Mouse (Mus musculus): ENCODE measurements around the gene Srcin1.

Gene Srcin1

DNA sequence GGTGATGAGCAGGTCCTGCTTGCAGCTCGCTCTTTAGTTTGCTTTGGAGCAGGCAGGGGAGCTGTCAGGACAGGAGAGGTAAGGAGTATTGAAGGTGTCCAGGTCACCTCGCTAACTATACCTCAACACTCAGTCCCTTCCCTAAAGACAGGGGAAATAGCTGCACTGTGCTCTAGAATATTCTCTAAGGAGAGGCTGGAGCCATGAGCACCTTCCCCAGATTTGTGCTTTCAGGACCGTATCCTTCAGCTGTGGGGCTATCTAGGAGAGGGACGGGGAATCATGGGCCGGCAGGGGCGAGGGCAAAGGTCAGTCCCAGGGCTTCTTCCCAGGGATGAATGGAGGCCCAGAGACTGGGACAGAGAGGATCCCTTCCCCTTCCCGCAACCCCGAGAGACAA lies 23.8 kb downstream of the Srcin1 start:
- DNase-seq (ENCODE audit: low read depth) = no peak

DNA sequence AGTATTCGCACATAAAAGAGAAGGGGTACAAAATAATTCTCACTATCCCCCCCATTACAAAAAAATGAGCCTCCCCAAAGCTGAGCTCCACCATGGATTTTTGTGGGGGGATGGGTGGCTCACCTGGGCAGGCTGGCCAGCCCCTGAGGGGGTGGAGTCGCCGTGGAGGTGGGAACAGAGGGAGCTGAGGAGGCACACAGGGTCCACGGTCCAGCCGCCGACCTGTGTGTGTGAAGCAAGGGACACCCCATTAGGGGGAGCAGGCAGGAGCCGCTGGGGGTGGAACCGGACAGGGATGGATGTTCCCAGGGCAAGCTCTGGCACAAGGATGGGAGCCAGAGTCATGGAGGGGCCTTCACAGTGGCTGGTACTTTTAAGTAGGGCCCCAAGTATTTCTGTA lies 27.2 kb downstream of the Srcin1 start:
- no peak for DNase-seq (ENCODE audit: low read depth)

DNA sequence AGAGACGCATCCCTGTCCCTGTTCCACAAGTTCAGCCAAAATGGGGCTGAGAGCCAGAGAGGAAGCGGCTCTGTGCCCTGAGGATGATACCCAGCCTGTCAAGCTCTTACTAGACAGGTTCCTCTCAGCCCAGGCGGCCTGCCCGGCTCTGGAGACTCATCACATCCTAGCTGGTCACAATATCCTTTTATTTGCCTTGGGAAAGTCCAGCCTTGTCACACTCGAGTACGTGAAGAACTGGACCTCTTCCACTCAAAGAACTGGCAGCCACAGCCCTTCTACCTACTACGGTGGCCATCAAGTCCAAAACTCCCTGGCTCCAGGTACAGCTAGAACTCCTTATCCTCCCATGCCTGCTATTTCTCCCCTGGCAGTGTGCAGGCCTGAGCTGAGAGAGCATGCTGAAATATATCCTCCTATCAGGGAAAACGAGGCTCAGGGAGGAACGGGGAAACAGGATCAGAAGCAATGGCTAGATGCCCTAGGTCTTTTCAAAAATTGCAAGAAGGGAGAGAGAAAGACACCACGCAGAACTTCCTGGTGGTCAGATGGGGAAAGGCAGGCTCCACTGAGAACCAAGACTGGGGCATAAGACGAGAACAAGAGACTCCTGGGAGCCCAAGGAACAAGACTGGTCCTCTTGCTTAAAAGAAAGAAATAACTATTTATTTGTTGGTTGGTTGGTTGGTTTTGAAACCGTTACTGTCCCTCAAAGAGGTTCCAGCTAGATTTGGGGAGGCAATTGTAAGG lies 27.9 kb downstream of the Srcin1 start:
- no peak for DNase-seq (ENCODE audit: low read depth)

DNA sequence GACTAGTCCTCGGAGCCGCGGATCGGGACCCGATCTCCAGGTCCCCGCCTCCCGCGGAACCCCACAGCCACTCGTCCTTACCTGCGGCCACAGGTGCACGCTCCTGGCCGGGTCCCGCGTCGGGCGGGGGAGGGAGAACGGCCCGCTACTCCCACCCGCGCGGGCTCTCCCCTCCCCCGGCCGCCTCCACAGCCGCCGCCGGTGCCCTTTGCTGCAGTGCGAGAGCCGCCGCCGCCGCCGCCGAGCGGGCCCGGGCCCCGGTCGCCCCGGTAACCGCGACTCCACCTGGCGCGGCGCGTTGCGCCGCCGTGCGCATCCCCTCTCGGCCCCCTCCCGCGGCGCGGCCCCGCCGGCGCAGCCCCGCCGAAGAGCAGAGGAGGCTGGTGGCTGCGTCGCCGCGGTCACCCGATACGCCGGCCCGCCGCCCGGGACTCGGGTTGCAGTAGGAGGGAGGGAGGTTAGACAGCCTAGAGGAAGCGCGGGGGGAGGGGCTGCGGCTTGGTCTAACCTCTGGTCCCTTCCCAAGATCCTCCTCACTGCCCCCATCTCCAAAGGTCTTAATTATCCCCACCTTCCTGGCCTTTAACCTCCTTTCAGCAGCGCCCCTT lies 29.1 kb downstream of the Srcin1 start:
- no peak for DNase-seq (ENCODE audit: low read depth)

DNA sequence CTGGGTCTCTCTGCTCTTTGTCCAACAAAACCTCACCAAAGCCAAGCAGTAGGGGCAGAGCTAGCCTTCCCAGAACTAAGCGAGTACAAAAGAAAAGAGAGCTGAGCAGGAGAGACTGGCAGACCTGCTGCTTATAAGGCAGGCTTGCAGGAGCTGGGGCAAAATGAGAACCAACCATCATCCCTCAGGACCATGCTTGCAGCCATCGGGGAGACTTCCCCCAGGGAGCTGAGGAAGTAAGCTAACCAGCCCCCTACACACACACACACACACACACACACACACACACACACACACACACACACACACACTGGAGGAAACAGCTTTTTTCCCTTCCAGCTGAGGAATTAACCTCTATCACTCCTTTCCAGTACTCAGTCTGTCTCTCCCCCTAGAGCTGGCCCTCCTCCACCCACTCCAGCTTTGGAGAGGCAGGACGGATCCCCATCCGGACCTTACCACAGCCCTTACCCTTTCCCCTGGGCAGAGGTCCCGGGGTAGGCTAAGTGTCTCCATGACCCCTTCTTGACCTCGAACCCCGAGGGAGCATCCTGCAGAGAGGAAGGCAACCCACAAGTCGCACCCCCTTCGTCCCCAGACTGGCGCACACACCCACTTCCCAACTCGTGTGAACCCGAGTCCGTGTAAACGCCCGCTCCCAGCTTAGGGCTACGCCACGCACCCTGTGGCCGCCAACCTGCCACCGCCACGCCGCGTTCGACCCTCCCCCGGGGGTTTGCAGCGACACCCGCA lies 30.0 kb downstream of the Srcin1 start:
- no peak for DNase-seq (ENCODE audit: low read depth)

DNA sequence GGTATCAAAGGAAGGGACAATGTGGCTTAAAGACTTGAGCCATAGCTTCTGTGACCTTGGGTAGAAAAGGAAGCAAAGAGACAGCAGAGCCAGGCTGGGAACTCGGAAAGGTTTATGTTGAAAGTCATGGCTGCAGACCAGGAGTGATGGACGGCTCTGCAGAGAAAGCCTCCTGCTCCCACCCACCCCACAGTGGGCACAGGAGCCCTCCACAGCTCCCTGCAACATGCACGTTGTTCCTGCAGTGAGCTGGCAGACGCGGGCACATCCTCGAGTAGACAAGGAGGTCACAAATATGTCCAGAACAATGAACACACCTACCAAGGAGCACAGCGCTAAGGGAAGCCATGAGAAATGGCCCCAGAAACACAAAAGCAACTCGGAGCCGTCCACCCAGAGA lies 32.1 kb downstream of the Srcin1 start:
- no peak for DNase-seq (ENCODE audit: low read depth)

DNA sequence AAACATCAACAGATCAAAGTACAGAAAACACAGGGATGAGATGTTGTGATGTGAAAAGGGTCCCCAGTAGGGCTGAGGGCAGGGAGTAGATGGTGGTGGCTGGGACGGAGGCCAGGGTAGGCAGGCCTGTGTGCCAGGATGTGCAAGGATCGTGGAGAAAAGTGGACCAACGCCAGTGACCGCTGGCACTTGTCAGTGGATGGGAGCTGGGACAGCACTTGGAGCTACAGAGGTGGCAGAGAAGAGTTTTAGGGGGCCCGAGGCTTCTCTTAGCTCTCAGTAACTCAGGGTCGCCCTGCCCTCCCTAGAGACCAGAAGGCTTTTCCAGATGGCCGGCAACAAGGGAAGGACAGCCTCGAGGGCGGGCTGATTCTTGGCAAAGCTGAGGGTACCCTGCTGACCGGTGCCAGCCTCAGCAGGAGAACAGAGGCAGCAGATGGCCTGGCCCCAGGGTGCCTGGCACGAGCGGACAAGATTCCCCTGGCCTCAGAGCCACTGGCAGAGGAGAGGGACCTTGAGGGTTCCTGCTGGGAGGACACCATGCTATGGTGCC lies 32.7 kb downstream of the Srcin1 start:
- no peak for DNase-seq (ENCODE audit: low read depth)

DNA sequence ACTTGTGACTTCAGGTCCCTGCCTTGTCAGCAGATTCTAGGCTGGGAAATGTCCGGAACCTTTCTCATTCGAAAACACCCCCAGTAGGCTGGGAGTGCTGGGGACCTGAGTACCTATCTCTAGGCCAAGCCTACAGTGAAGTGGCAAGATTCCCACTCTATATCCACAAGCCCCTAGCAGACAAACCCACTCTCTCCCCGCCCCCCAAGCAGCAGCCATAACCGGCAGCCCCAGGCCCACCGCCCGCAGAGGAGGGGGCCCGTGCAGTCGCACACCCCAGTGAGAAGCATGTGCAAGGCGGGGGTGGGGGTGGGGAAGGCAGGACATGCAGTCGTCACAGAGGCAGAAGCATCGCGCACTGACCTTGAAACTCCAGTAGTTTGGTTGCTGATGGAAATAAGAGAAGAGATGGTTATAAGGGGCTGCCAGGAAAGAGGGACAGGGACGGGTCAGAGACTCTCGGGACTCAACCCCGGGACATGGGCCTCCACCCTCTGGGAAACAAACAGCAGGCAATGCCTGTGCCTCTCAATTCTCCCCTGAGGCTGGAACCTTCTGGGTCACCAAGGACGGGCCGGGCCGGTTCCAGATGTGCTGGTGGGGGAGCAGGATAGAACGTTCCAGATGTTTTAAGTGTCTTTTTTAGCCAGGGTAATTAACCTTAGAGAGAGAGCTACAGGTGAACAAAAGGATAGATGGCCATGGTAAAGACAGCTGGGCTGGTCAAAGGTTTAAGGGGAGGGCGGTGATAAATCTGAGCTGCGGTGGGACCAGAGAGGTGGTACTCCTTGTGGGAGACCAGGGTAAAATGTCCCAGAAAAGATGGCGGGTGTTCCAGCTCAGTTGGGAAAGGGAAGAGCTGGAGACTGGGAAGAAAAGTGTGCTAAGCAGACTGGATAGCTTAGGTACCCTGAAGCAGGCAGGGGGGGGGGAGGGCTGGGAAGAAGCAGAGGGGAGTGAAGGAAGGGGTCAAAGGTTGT lies 33.5 kb downstream of the Srcin1 start:
- no peak for DNase-seq (ENCODE audit: low read depth)

DNA sequence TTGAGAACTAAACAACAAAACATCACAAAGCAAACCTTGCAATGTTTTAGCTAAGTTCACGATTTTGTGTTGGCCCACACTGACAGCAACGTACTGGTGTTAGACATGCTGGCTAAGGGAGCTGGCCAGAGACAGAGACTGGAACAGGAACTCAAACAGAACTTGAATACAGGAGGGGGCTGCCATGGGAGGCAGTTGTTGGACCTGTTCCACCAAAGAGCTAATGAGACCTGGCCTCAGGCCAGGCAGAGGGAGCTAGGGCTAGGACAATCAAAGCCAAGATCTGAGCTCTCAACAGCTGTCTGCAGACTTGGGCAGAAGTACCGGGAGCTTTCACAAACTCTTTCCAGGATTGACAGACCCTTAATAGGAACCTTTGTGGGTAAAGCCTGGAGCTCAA lies 35.4 kb downstream of the Srcin1 start:
- DNase-seq (ENCODE audit: low read depth) = no peak

DNA sequence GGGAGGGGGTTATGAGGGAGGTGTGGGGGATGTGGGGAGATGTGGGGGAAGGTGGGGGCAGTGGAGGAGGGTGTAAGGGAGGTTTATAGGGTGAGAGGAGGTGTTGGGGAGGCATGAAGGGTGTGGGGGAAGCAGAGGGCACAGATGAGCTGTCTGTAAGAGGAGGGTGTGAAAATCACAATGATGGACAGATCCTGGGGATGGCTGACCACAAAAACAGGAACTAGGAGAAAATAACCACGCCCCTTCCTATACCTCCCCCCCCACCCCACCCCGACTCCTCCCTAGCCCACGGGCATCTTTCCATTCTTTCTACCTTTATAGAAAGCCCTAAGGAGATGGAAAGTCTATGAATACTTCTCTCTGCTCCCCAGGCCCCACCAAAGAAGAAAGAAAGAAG lies 35.9 kb downstream of the Srcin1 start:
- no peak for DNase-seq (ENCODE audit: low read depth)

DNA sequence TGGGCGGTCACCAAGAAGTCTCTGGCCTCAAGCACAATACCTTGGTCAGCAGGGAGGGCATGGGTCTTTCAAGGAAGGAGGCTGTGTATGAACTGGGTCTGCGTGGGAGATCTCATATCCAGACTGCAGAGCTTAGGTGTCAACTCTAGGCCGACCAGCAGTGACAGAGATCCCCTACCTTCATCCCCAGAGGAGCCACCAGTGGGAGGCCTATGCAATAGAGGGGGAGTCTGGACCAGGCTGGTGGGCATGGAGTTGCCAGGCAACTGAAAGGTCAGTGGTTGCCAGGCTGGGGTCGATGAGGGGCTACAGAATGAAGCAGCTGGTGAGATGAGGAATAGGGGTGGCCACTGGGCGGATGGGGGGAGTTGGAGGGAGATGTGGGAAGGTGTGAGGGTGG lies 36.4 kb downstream of the Srcin1 start:
- DNase-seq (ENCODE audit: low read depth) = no peak

DNA sequence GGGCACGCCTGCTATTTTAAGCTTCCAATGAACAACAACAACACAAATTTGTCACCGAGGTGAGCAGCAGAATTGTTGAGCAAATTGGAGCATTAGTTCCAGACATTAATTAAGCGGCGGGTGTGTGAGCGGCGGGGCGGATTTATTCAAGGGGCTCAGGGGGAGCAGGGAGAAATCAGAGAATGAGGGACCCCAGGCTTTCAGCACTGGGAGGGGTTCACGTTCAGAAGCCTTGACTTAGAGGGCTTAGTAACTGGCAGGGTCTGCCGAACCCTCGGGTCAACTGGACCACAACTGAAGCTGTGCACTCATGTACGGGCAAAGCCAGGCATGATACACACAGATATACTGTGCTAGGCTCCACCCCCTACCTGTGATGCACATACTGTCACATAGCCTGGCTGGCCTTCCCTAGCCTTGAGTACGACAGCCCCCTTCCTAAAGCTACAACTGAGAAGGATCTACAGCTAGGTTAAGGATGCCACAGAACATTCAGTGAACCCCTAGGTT lies 38.4 kb downstream of the Srcin1 start:
- DNase-seq (ENCODE audit: low read depth) = no peak

DNA sequence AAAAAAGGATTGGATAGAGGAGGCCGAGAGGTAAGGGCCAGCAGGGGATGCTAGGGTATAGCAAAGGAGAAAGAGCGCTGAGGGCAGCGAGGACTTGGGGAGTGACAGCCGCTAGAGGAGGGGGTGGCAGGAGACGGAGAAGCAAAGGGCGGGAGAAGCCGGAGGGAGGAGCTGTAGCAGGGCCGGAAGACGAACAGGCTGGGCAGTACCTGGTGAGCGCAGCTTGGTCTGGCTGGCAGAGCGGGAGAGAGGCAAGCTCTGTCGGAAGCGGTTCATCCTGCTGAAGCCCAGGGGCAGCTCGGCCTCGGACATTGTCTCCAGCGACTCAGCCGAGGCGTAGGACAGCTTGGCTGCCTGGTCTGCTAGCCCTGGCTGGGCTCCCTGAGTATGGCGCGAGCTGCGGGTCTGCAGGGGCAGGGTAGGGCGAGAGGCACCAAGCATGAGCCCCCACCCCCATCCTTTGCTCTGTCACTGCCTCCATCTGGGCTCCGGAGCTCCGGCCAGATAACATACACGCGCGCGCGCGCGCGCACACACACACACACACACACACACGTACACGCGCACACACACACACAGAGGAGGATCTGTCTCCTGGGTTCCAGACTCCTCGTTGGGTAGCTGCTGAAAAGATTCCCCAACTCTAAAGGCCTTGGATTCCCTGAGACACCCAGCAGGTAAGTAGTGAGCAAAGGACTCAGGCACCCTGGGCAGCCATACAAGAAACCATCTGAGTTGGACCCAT lies 39.0 kb downstream of the Srcin1 start:
- no peak for DNase-seq (ENCODE audit: low read depth)

DNA sequence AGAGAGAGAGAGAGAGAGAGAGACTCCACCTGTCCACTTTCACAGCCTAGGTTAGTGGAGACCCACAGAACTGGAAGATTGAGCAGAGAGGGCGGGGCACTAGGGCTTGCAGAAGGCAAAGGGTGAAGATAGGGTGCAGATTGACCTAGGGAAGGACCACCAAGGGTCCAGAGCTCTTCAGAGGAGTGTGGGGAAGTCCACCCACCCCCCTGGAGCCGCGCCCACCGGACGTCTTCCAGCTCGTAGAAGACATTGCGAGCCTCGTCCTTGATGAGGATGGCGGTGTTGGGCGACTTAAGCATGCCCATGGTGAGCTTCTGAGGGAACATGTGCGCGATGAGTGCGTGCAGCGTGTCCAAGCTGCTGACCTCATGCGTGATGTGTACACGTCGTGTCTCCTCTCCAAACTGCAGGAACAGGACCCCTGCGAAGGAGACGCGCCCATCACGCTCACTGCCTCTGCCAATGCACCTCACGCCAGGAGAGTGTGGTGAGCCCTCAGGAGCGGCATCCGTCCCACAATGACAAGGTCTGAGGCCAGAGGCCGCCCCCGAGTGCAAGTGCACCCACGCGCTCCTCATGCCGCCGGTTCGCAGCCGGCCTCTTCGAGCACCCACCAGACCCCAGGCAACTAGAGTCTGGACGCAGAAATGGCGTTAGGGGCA lies 39.8 kb downstream of the Srcin1 start:
- DNase-seq (ENCODE audit: low read depth) = no peak

DNA sequence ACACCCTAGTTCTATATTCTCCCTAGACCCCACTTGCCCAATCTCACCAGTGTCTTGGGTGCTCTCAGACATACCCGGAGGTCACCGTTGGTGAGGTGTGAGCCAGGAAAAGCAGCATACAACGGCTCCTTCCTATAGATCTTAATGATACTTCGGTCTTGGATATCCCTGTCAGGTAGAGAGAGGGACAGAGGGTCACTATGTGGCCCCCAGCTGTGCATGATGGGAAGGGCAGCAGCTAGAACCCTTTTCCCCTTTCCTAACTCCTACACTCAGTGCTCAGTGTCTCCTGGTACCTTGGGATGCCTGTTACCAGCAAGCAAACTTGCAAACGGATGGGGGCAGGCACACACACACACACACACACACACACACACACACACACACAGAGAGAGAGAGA lies 40.3 kb downstream of the Srcin1 start:
- DNase-seq (ENCODE audit: low read depth) = no peak

DNA sequence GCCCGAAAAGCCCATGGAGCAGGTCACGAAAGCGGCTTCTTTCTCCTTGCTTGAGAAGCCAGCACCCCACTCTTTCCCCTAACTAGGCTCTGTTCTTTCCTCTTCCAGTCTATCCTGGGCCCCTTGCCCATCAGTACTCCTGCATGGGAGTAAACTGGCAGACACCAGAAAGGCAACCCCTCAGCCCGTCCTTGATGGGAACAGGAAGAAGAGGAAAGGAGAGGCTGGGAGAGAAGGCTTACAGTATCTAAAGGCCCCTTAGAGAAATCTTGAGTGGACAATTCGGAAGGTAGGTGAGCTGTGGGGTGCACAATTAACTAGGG lies 40.7 kb downstream of the Srcin1 start:
- no peak for DNase-seq (ENCODE audit: low read depth)

DNA sequence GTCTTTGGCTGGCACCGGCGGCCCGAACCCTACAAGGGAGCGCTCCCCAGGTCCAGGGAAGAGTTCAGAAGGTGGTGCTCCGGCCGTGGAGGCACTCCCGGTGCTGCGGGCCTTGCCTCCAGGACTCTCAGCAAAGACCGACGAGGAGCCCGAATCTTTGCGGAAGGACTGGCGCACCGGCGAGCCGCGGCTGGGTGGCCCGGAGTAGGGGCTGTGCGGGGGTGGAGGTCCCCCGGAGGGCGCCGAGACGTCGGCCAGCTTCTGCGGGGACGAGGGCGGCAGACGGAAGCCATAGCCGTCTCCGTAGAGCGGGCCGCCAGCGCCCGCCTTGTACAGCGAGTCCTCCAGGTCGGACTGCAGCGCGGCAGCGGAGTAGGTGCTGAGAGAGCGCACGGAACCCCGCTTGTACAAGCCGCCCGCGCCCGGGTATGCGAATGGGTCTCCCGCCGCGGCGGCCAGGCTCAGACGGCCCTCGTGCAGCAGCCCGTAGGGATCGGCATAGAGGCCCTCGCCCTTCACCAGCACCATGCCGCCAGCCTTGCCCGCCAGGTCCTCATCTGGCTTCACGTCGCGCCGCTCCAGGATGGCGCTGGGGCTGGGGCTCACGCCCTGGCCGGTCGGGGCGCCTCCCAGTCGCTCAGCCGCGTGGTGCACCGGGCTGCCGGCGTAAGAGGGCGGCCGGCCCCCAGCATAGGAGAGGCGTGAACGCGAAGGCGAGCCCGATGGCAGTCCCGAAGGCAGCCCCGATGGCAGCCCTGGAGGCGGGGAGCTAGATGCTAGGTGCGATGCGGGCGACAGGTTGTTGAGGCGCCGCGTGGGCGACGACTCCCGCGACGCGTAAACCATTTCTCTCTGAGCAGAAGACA lies 41.3 kb downstream of the Srcin1 start:
- DNase-seq (ENCODE audit: low read depth) = no peak

DNA sequence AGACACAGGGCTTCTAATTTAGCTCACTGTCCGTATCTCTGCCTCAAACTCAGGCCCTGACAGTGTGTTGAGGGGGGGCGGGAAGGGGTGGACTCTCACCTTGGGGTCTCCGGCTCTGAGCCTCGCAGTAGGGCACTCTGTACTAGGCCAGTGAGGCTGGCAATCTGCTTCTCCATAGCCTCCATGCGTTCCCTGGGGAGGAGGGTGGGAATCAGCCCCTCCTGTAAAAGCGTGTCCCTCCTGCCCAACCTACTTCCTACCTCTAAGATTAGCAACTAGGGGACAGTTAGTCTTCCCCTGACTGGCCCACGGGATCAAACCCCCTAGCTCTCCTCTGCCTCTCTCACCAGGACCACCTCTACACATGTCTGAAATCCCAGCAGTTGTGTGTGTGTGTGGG lies 42.3 kb downstream of the Srcin1 start:
- DNase-seq (ENCODE audit: low read depth) = no peak

DNA sequence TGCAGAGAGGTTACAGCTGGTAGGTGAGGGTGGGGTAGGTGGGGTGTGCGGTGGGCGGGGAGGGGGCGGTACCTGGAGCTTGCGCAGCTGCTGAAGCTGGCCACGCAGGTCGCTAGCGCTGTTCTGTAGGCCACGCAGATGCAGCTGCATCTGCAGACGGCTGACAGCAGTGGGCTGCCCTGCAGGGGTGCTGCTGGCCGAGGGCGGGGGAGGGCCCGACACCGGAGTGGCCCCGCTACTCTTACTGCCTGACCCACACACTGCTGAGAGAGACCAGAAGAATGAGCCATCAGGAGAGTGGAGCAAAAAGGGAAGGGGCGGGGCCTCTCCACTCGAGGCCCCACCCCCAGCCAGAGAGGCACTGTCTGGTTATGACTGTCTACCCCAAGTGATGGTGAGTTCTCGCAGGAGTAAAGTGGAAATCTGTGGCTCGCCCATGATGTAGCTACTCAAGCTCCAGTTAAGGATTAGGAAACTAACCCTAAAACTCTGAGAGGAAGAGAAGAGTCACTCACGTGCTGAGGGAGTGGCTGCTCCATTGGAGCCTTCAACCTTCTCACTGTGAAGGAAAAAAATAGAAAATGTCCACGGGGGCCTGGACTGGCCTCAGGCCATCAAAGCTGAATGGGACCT lies 42.9 kb downstream of the Srcin1 start:
- no peak for DNase-seq (ENCODE audit: low read depth)

Measured in fibroblast of lung, adult 2 months (primary cell).